Mouse (Mus musculus) heart, embryonic 15.5 days (tissue): ENCODE results near the gene Pycr1. TPM values are rescaled to one million over a fixed set of nuclear protein-coding genes. Genes with fewer than 3 reads are reported as not detected.

Source experiments
- ATAC-seq: fragments of 200-750 bp; cut with Nextera tagmentation; replicated peaks from 2 replicates; pipeline ENCODE4 v1.8.0; 2017; ENCODE audit warnings: low read depth, moderate TSS enrichment; ENCODE audit not compliant: insufficient number of reproducible peaks, insufficient read depth, low FRiP score
- H3K27ac ChIP-seq: fragments of 300-500 bp; sonication (generic); 2 replicates; pipeline ENCODE4 v1.5.1; 2015; ENCODE audit warnings: mild to moderate bottlenecking, inconsistent platforms
- H3K27me3 ChIP-seq: fragments of 300-500 bp; sonication (generic); 2 replicates; pipeline ENCODE4 v1.6.1; 2015; ENCODE audit warnings: inconsistent platforms
- H3K36me3 ChIP-seq: fragments of 300-500 bp; sonication (generic); 2 replicates; pipeline ENCODE4 v1.6.1; 2015; ENCODE audit warnings: mild to moderate bottlenecking, inconsistent platforms
- H3K4me1 ChIP-seq: fragments of 300-500 bp; sonication (generic); replicated peaks from 2 replicates; pipeline ENCODE4 v1.6.1; 2015; ENCODE audit warnings: inconsistent platforms
- H3K4me2 ChIP-seq: fragments of 300-500 bp; sonication (generic); 2 replicates; pipeline ENCODE4 v1.6.1; 2015; ENCODE audit warnings: inconsistent platforms, mild to moderate bottlenecking, moderate library complexity
- H3K4me3 ChIP-seq: fragments of 300-500 bp; sonication (generic); 2 replicates; pipeline ENCODE4 v1.5.1; 2015; ENCODE audit warnings: mild to moderate bottlenecking, inconsistent platforms
- H3K9ac ChIP-seq: fragments of 300-500 bp; sonication (generic); 2 replicates; pipeline ENCODE4 v1.6.1; 2015; ENCODE audit warnings: mild to moderate bottlenecking, inconsistent platforms
- H3K9me3 ChIP-seq: fragments of 300-500 bp; sonication (generic); replicated peaks from 2 replicates; pipeline ENCODE4 v1.6.1; 2016; ENCODE audit warnings: inconsistent platforms
- WGBS: fragments of 180-500 bp; shearing (Covaris S2); methylation state at CpG from one replicate; pipeline ENCODE4 v1.1.7; 2015; ENCODE audit warnings: mixed read lengths; 5-methylcytosine and 5-hydroxymethylcytosine counted together
- polyA plus RNA-seq: library from polyadenylated mRNA; unstranded; fragments of >200 nt; fragmentation: Nextera tagmentation; extraction: Ambion mirVana; gene quantifications from 2 replicates; pipeline ENCODE4 v1.2.1, GENCODE M21; 2015

Gene Pycr1
- polyA plus RNA-seq, 1 experiment from 2014 or later: 17.1 TPM

DNA sequence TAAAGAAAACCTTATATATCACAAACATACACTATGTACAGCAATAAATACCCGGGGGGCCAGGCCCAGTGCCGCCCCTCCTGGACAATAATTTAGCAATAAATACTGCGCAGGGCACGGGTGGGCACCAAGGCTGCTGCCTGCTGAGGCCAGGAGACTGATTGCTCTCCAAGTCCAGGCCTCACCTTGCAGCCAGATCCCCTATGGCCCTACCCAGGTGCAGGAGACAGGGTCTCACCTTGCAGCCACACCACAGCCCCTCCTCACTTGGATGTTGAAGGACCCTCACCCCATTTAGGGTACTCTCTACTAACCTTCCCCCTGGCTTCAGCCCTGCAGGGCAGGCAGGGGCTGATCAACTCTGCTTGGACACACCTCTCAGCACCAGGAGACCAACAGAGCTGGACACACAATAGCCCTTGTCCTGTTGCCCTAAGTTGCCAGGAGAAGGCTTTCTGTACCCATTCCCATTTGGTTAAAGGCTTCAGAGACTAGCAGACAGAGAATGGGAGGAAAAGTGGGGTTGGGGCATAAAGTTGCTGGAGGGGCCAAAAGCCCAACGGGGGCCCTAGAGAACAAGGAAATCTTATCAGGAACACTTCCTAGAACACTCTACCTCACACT, 18.3 kb downstream of the Pycr1 start, which contains the start of gene Sirt7:
TSS of gene Sirt7 (minus strand) at position 89 of the 624 bp plus-strand sequence.
- 8% methylated on average over 5 of the region's 5 CpGs for WGBS
- 0 out of 2 replicates have a peak, but pooled peaks have one; percentile 11 for ATAC-seq
- Histone ChIP-seq H3K4me2 (peak within 1 kb of the TSS; percentile 89), H3K4me1 (peaks cover 30% of the 10 kb centered on the region), H3K9ac (peak within 1 kb of the TSS; percentile 62), H3K4me3 (peak within 1 kb of the TSS; percentile 90), H3K27me3 (no peaks in the 10 kb centered on the region), H3K9me3 (no peaks in the 10 kb centered on the region), H3K27ac (peak within 1 kb of the TSS; percentile 77), H3K36me3 (peaks cover 30% of the 10 kb centered on the region)

- Histone ChIP-seq H3K9ac (peak overlapping the region; percentile 62), H3K27ac (peak overlapping the region; percentile 77), H3K4me3 (peak overlapping the region; percentile 90), H3K4me2 (peak overlapping the region; percentile 89), H3K27me3 (no peaks in the 10 kb centered on the region), H3K4me1 (peaks cover 25% of the 10 kb centered on the region), H3K36me3 (peaks cover 35% of the 10 kb centered on the region), H3K9me3 (no peaks in the 10 kb centered on the region)
- under 1% methylated on average over 53 of the region's 53 CpGs for WGBS
- ATAC-seq: peak; percentile 77
Observed at GRCm38 (mm10) chr11:120624680-120625111, 18.9 kb downstream of the Pycr1 start.

- peak; percentile 73 for ATAC-seq
- Histone ChIP-seq H3K27me3 (no peaks in the 10 kb centered on the region), H3K27ac (peak overlapping the region; percentile 77), H3K9me3 (no peaks in the 10 kb centered on the region), H3K4me1 (peaks cover 19% of the 10 kb centered on the region), H3K9ac (peak overlapping the region; percentile 62), H3K4me2 (peak overlapping the region; percentile 89), H3K4me3 (peak overlapping the region; percentile 90), H3K36me3 (peaks cover 36% of the 10 kb centered on the region)
- WGBS: 11% methylated on average over 30 of the region's 30 CpGs
Observed at GRCm38 (mm10) chr11:120623961-120624679, 19.4 kb downstream of the Pycr1 start.

GRCm38 (mm10) chr11:120622805-120623204, 20.8 kb downstream of the Pycr1 start:
- Histone ChIP-seq H3K4me1 (peaks cover 21% of the 10 kb centered on the region), H3K4me2 (no peak overlapping the region), H3K9ac (no peak overlapping the region), H3K4me3 (no peak overlapping the region), H3K9me3 (no peaks in the 10 kb centered on the region), H3K27me3 (no peaks in the 10 kb centered on the region), H3K36me3 (peaks cover 35% of the 10 kb centered on the region), H3K27ac (no peak overlapping the region)
- ATAC-seq: no peak
- 91% methylated on average over 6 of the region's 6 CpGs for WGBS

DNA sequence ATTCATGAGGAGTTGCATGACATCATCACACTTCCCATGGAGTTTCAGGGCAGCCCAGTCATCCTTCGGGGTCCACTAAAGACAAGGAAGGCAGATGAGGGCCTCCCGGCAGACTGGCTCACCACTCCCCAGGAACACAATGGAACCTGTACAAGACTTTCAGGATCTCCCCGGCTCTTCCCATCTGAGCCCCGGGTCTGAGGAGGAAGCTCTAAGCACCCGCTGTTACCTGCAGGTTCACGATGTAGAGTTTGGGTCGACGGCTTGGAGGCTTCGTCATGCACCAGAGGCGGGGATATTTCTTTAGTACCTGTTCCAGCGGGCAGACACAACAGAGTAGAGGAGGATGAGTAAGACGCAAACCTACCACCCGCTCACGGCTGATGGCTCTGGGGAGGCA, 23.4 kb downstream of the Pycr1 start:
- H3K36me3 ChIP-seq: peaks cover 27% of the 10 kb centered on the region
- no peak overlapping the region for H3K9ac ChIP-seq
- no peaks in the 10 kb centered on the region for H3K9me3 ChIP-seq
- H3K4me3 ChIP-seq: no peak overlapping the region
- ATAC-seq: no peak
- no peak overlapping the region for H3K4me2 ChIP-seq
- H3K27ac ChIP-seq: no peak overlapping the region
- H3K4me1 ChIP-seq: peaks cover 29% of the 10 kb centered on the region
- WGBS: 89% methylated on average over 14 of the region's 14 CpGs
- no peaks in the 10 kb centered on the region for H3K27me3 ChIP-seq

- Histone ChIP-seq H3K4me1 (peaks cover 23% of the 10 kb centered on the region), H3K27me3 (no peaks in the 10 kb centered on the region), H3K9ac (no peak overlapping the region), H3K4me2 (no peak overlapping the region), H3K4me3 (no peak overlapping the region), H3K27ac (0 out of 2 replicates have a peak overlapping the region, but pooled peaks have one; percentile 78), H3K36me3 (peaks cover 36% of the 10 kb centered on the region), H3K9me3 (no peaks in the 10 kb centered on the region)
- no peak for ATAC-seq
- 89% methylated on average over 25 of the region's 25 CpGs for WGBS
Observed at GRCm38 (mm10) chr11:120618619-120619535, 24.7 kb downstream of the Pycr1 start.

GRCm38 (mm10) chr11:120617519-120618112, 26.0 kb downstream of the Pycr1 start, which contains the start of gene Pcyt2:
Gene Pcyt2, minus strand, starts transcription at chr11:120617936.
- H3K4me3 ChIP-seq: peak within 1 kb of the TSS; percentile 84
- peak; percentile 94 for ATAC-seq
- no peaks in the 10 kb centered on the region for H3K9me3 ChIP-seq
- H3K27me3 ChIP-seq: no peaks in the 10 kb centered on the region
- peak within 1 kb of the TSS; percentile 80 for H3K9ac ChIP-seq
- peaks cover 47% of the 10 kb centered on the region for H3K36me3 ChIP-seq
- H3K4me1 ChIP-seq: peaks cover 21% of the 10 kb centered on the region
- peak within 1 kb of the TSS; percentile 78 for H3K27ac ChIP-seq
- H3K4me2 ChIP-seq: peak within 1 kb of the TSS; percentile 87
- under 1% methylated on average over 56 of the region's 56 CpGs for WGBS

DNA sequence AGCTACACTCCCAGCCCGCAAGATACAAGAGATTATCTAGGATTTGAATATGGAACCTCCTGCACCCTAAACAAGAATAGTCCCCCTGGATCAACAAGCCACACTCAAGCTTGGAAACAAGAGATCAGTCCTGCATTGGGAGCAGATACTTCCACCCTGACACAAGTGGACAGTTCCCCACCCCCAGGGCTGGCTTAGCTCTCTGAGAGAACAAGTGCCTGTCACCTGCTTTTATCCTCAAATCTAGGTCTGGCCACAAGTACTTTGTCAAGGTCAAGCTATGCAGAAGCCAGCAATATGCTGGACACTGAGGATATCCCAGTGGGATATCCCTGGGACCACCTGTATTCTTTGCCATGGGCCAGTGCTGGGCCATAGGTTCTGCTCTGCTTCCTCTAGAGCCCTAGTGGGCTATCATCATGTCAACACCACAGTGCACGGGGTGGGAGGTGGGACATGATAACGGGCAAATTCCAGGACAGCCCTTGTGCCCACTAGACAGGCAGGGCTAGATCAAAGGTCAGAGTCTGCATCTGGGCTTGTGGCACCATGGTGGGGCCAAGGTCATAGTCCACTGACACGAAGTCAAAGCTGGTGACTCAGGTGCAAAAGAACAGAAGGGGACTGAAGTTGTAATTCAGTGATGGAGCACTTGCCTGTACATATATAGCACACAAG, 26.8 kb downstream of the Pycr1 start:
- H3K27ac ChIP-seq: peak overlapping the region; percentile 78
- H3K4me3 ChIP-seq: peak overlapping the region; percentile 84
- WGBS: 34% methylated on average over 4 of the region's 4 CpGs
- H3K4me1 ChIP-seq: peaks cover 21% of the 10 kb centered on the region
- no peaks in the 10 kb centered on the region for H3K9me3 ChIP-seq
- H3K9ac ChIP-seq: peak overlapping the region; percentile 80
- no peaks in the 10 kb centered on the region for H3K27me3 ChIP-seq
- ATAC-seq: no peak
- peaks cover 54% of the 10 kb centered on the region for H3K36me3 ChIP-seq
- H3K4me2 ChIP-seq: peak overlapping the region; percentile 87

- 89% methylated on average over 11 of the region's 11 CpGs for WGBS
- H3K9me3 ChIP-seq: no peaks in the 10 kb centered on the region
- H3K4me2 ChIP-seq: no peak overlapping the region
- no peak overlapping the region for H3K9ac ChIP-seq
- H3K27ac ChIP-seq: no peak overlapping the region
- H3K4me3 ChIP-seq: no peak overlapping the region
- H3K4me1 ChIP-seq: peaks cover 21% of the 10 kb centered on the region
- peaks cover 55% of the 10 kb centered on the region for H3K36me3 ChIP-seq
- no peak for ATAC-seq
- no peaks in the 10 kb centered on the region for H3K27me3 ChIP-seq
Observed at GRCm38 (mm10) chr11:120615606-120616203, 27.9 kb downstream of the Pycr1 start.

- WGBS: 91% methylated on average over 6 of the region's 6 CpGs
- H3K9ac ChIP-seq: no peak overlapping the region
- ATAC-seq: no peak
- H3K27me3 ChIP-seq: no peaks in the 10 kb centered on the region
- peaks cover 21% of the 10 kb centered on the region for H3K4me1 ChIP-seq
- no peak overlapping the region for H3K4me3 ChIP-seq
- peaks cover 55% of the 10 kb centered on the region for H3K36me3 ChIP-seq
- H3K27ac ChIP-seq: no peak overlapping the region
- no peaks in the 10 kb centered on the region for H3K9me3 ChIP-seq
- no peak overlapping the region for H3K4me2 ChIP-seq
Observed at GRCm38 (mm10) chr11:120615167-120615566, 28.4 kb downstream of the Pycr1 start.
